Mouse (Mus musculus): ENCODE measurements around the gene Ppm1l. TPM values are rescaled to one million over a fixed set of nuclear protein-coding genes. Genes with fewer than 3 reads are reported as not detected.
A peak's percentile ranks its signal among the peaks of the same experiment; 100 is the strongest.
"Not testable (repeated sequence)": the region's sequence is repeated elsewhere in the genome, so short reads cannot be mapped to it uniquely, and the experiment has no call there.

Ppm1l gene
- polyA plus RNA-seq, 1 experiment = 6.8 TPM

GRCm38 (mm10) chr3:69406210-69406895 is 89.7 kb downstream of the Ppm1l start:
- no peak overlapping the region for H3K4me3 ChIP-seq
- H3K79me2 ChIP-seq (ENCODE audit: control insufficient read depth, insufficient read depth) = no peaks in the 10 kb centered on the region
- TF ChIP-seq POLR2A (IDR thresholded peaks at IDR 0.05; ENCODE audit: insufficient read length, low read depth) (no peak), REST (IDR thresholded peaks at IDR 0.05; ENCODE audit: insufficient read depth, insufficient read length) (no peak), SRF (IDR thresholded peaks at IDR 0.05; ENCODE audit: control insufficient read depth, insufficient read length, low read depth) (no peak), E2F4 (IDR thresholded peaks at IDR 0.05; ENCODE audit: insufficient read depth) (no peak), TCF12 (IDR thresholded peaks at IDR 0.05; ENCODE audit: insufficient read depth, poor library complexity, severe bottlenecking) (no peak), USF1 (IDR thresholded peaks at IDR 0.05; ENCODE audit: low read depth) (no peak), CEBPB (IDR thresholded peaks at IDR 0.05; ENCODE audit: insufficient read depth, poor library complexity, severe bottlenecking) (no peak), MAX (IDR thresholded peaks at IDR 0.05; ENCODE audit: low read depth) (no peak), MYOD1 (IDR thresholded peaks at IDR 0.05; ENCODE audit: control insufficient read depth in 1 of 3, insufficient read length in 2 of 3, low read depth in 2 of 3) (no peak), MYOG (IDR thresholded peaks at IDR 0.05; ENCODE audit: control insufficient read depth in 1 of 3, insufficient read depth in 1 of 3, insufficient read length in 2 of 3, low read depth in 2 of 3) (no peak), TCF3 (IDR thresholded peaks at IDR 0.05; ENCODE audit: insufficient read length, low read depth) (no peak)
- no peaks in the 10 kb centered on the region for H3K27me3 ChIP-seq (ENCODE audit: control insufficient read depth, insufficient read depth, insufficient read length)
- H3K36me3 ChIP-seq (ENCODE audit: control insufficient read depth, insufficient read depth) = no peaks in the 10 kb centered on the region
- no peak overlapping the region for H3K4me2 ChIP-seq (ENCODE audit: low read depth)
- no peak overlapping the region for H3ac ChIP-seq (ENCODE audit: control insufficient read depth, insufficient read length)

DNA sequence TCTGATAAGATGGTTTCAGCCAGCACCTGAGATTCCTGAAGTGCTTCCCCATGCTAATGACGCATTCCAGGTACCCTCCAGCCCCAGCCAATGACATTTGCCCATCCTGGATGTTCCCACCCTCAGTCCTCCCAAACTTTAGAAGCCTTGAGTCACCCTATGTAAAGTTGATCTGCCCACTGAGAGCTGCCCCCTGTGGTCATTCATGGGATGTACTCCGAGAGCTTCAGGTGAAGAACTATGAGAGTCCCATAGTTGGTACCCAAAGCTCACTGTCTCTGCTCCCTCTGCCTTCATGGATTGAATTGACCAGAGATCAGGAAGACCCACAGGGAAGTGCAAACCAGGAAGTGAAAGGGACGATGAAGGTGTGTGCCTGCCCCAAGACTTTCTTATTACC is 91.4 kb downstream of the Ppm1l start:
- no peaks in the 10 kb centered on the region for H3K79me2 ChIP-seq (ENCODE audit: control insufficient read depth, insufficient read depth)
- H3K27me3 ChIP-seq (ENCODE audit: control insufficient read depth, insufficient read depth, insufficient read length) = no peaks in the 10 kb centered on the region
- H3K4me2 ChIP-seq (ENCODE audit: low read depth) = no peak overlapping the region
- H3ac ChIP-seq (ENCODE audit: control insufficient read depth, insufficient read length) = no peak overlapping the region
- TF ChIP-seq USF1 (IDR thresholded peaks at IDR 0.05; ENCODE audit: low read depth) = no peak
- TF ChIP-seq CEBPB (IDR thresholded peaks at IDR 0.05; ENCODE audit: insufficient read depth, poor library complexity, severe bottlenecking) = no peak
- TF ChIP-seq MYOG (IDR thresholded peaks at IDR 0.05; ENCODE audit: control insufficient read depth in 1 of 3, insufficient read depth in 1 of 3, insufficient read length in 2 of 3, low read depth in 2 of 3) = no peak
- no peak for TF ChIP-seq SRF (IDR thresholded peaks at IDR 0.05; ENCODE audit: control insufficient read depth, insufficient read length, low read depth)
- no peak for TF ChIP-seq MYOD1 (IDR thresholded peaks at IDR 0.05; ENCODE audit: control insufficient read depth in 1 of 3, insufficient read length in 2 of 3, low read depth in 2 of 3)
- TF ChIP-seq REST (IDR thresholded peaks at IDR 0.05; ENCODE audit: insufficient read depth, insufficient read length) = no peak
- no peak for TF ChIP-seq POLR2AphosphoS2 (IDR thresholded peaks at IDR 0.05; ENCODE audit: insufficient read length, low read depth)
- no peak for TF ChIP-seq MAX (IDR thresholded peaks at IDR 0.05; ENCODE audit: low read depth)
- TF ChIP-seq E2F4 (IDR thresholded peaks at IDR 0.05; ENCODE audit: insufficient read depth) = no peak
- no peak for TF ChIP-seq TCF3 (IDR thresholded peaks at IDR 0.05; ENCODE audit: insufficient read length, low read depth)
- TF ChIP-seq TCF12 (IDR thresholded peaks at IDR 0.05; ENCODE audit: insufficient read depth, poor library complexity, severe bottlenecking) = no peak
- TF ChIP-seq POLR2A (IDR thresholded peaks at IDR 0.05; ENCODE audit: insufficient read length, low read depth) = no peak
- no peaks in the 10 kb centered on the region for H3K36me3 ChIP-seq (ENCODE audit: control insufficient read depth, insufficient read depth)
- H3K4me3 ChIP-seq = no peak overlapping the region

DNA sequence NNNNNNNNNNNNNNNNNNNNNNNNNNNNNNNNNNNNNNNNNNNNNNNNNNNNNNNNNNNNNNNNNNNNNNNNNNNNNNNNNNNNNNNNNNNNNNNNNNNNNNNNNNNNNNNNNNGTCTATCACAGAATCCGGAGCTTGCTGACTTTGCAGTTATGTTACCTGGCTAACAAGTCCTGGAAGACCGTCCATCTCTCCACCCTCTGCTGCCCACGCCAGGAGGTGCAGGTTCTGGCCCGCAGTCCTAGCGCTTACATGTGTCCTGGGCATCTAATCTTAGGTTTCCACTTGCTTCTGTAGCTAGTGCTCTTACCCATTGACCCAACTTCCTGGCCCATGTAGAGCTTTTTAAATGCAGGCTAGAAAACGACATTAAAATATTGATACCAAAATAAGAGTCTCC is 99.5 kb downstream of the Ppm1l start:
- no peak overlapping the region for H3K4me2 ChIP-seq (ENCODE audit: low read depth)
- H3K27me3 ChIP-seq (ENCODE audit: control insufficient read depth, insufficient read depth, insufficient read length) = no peaks in the 10 kb centered on the region
- no peaks in the 10 kb centered on the region for H3K79me2 ChIP-seq (ENCODE audit: control insufficient read depth, insufficient read depth)
- no peaks in the 10 kb centered on the region for H3K36me3 ChIP-seq (ENCODE audit: control insufficient read depth, insufficient read depth)
- H3ac ChIP-seq (ENCODE audit: control insufficient read depth, insufficient read length) = no peak overlapping the region
- TF ChIP-seq MYOD1 (IDR thresholded peaks at IDR 0.05; ENCODE audit: control insufficient read depth in 1 of 3, insufficient read length in 2 of 3, low read depth in 2 of 3) (no peak), MYOG (IDR thresholded peaks at IDR 0.05; ENCODE audit: control insufficient read depth in 1 of 3, insufficient read depth in 1 of 3, insufficient read length in 2 of 3, low read depth in 2 of 3) (no peak), MAX (IDR thresholded peaks at IDR 0.05; ENCODE audit: low read depth) (no peak), TCF3 (IDR thresholded peaks at IDR 0.05; ENCODE audit: insufficient read length, low read depth) (no peak), POLR2A (IDR thresholded peaks at IDR 0.05; ENCODE audit: insufficient read length, low read depth) (no peak), CEBPB (IDR thresholded peaks at IDR 0.05; ENCODE audit: insufficient read depth, poor library complexity, severe bottlenecking) (no peak), REST (IDR thresholded peaks at IDR 0.05; ENCODE audit: insufficient read depth, insufficient read length) (no peak), USF1 (IDR thresholded peaks at IDR 0.05; ENCODE audit: low read depth) (no peak)
- H3K4me3 ChIP-seq = no peak overlapping the region

GRCm38 (mm10) chr3:69422741-69423140 is 106.1 kb downstream of the Ppm1l start:
- no peaks in the 10 kb centered on the region for H3K36me3 ChIP-seq (ENCODE audit: control insufficient read depth, insufficient read depth)
- H3K79me2 ChIP-seq (ENCODE audit: control insufficient read depth, insufficient read depth) = no peaks in the 10 kb centered on the region
- H3K27me3 ChIP-seq (ENCODE audit: control insufficient read depth, insufficient read depth, insufficient read length) = no peaks in the 10 kb centered on the region
- no peak overlapping the region for H3K4me3 ChIP-seq
- H3K4me2 ChIP-seq (ENCODE audit: low read depth) = no peak overlapping the region
- H3ac ChIP-seq (ENCODE audit: control insufficient read depth, insufficient read length) = no peak overlapping the region
- no peak for TF ChIP-seq TCF12 (IDR thresholded peaks at IDR 0.05; ENCODE audit: insufficient read depth, poor library complexity, severe bottlenecking)
- no peak for TF ChIP-seq E2F4 (IDR thresholded peaks at IDR 0.05; ENCODE audit: insufficient read depth)

GRCm38 (mm10) chr3:69423371-69423770 is 106.7 kb downstream of the Ppm1l start:
- H3K36me3 ChIP-seq (ENCODE audit: control insufficient read depth, insufficient read depth) = no peaks in the 10 kb centered on the region
- no peaks in the 10 kb centered on the region for H3K79me2 ChIP-seq (ENCODE audit: control insufficient read depth, insufficient read depth)
- no peaks in the 10 kb centered on the region for H3K27me3 ChIP-seq (ENCODE audit: control insufficient read depth, insufficient read depth, insufficient read length)
- no peak overlapping the region for H3K4me3 ChIP-seq
- TF ChIP-seq MYOD1 (IDR thresholded peaks at IDR 0.05; ENCODE audit: control insufficient read depth in 1 of 3, insufficient read length in 2 of 3, low read depth in 2 of 3) (peak in 1 of 3 experiments; percentile 59), E2F4 (IDR thresholded peaks at IDR 0.05; ENCODE audit: insufficient read depth) (no peak)
- H3K4me2 ChIP-seq (ENCODE audit: low read depth) = no peak overlapping the region
- H3ac ChIP-seq (ENCODE audit: control insufficient read depth, insufficient read length) = no peak overlapping the region

DNA sequence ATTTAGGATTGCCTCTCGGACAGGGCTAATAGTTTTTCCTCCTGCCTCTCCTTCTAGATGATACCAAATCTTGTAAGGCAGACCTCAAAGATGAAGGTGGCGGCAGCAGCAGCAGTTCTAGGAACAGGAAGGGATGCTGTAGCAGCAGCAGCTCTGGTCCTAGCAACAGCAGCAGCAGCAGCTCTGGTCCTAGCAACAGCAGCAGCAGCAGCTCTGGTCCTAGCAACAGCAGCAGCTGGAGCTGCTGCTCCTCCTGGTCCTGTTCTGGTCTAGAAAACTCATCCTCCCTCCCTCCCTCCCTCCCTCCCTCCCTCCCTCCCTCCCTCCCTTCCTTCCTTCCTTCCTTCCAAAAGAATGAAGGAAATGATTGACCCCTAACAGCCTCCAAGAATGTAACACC is 108.1 kb downstream of the Ppm1l start:
- not testable (repeated sequence) for H3K4me2 ChIP-seq (ENCODE audit: low read depth); H3K27me3 ChIP-seq (ENCODE audit: control insufficient read depth, insufficient read depth, insufficient read length); H3K36me3 ChIP-seq (ENCODE audit: control insufficient read depth, insufficient read depth); H3K79me2 ChIP-seq (ENCODE audit: control insufficient read depth, insufficient read depth); H3ac ChIP-seq (ENCODE audit: control insufficient read depth, insufficient read length); H3K4me3 ChIP-seq

All from myocyte (in vitro differentiated cells).